In genomic region chr2:126673317-126674242, GRCm38 (mm10) we compare ENCODE assay signal across 8 mouse cellular contexts. TPM values are rescaled to one million over a fixed set of nuclear protein-coding genes. Genes with fewer than 3 reads are reported as not detected.
DNase-seq lines count a peak whose midpoint lies in the region; ATAC-seq and TF ChIP-seq lines count a peak whose summit lies in the region.

No protein-coding gene starts in this region.

- TF ChIP-seq CTCF in embryonic fibroblast, embryonic 13.5 days (IDR thresholded peaks at IDR 0.05; ENCODE audit: borderline replicate concordance, insufficient read depth, low read length), result no peak

- peak overlapping the region; percentile 97 for H3K4me3 ChIP-seq in heart, embryonic 10.5 days
- H3K4me3 ChIP-seq in embryonic fibroblast, embryonic 13.5 days (ENCODE audit: insufficient read depth, low read length), result peak overlapping the region; percentile 84
- H3K4me3 ChIP-seq in limb, embryonic 14.5 days (replicated peaks; ENCODE audit: low read length), result peak overlapping the region; percentile 93
- H3K4me3 ChIP-seq in stomach, embryonic 15.5 days (replicated peaks), result peak overlapping the region; percentile 93

- TF ChIP-seq POLR2A in embryonic fibroblast, embryonic 13.5 days (IDR thresholded peaks at IDR 0.05; ENCODE audit: low read depth, low read length), result peak; percentile 33; the same call in 1 of the 2 replicates
- no peak for TF ChIP-seq POLR2A in limb, embryonic 14.5 days (IDR thresholded peaks at IDR 0.05; ENCODE audit: borderline replicate concordance, extremely low read depth, insufficient read depth, insufficient read length)

- no peaks in the 10 kb centered on the region for H3K27me3 ChIP-seq in heart, embryonic 10.5 days (ENCODE audit: insufficient read depth, poor library complexity, severe bottlenecking)
- H3K27me3 ChIP-seq in limb, embryonic 14.5 days (ENCODE audit: control insufficient read depth, insufficient read depth, low read length), result no peaks in the 10 kb centered on the region
- no peaks in the 10 kb centered on the region for H3K27me3 ChIP-seq in stomach, embryonic 15.5 days (replicated peaks)

- WGBS in heart, embryonic 10.5 days, result 69% methylated on average over 13 of the region's 13 CpGs
- WGBS in limb, embryonic 14.5 days, result 56% methylated on average over 13 of the region's 13 CpGs
- 57% methylated on average over 13 of the region's 13 CpGs for WGBS in stomach, embryonic 15.5 days

- H3K27ac ChIP-seq in heart, embryonic 10.5 days, result peak overlapping the region; percentile 100; the same call in 1 of the 2 replicates
- H3K27ac ChIP-seq in embryonic fibroblast, embryonic 13.5 days (ENCODE audit: insufficient read depth, low read length), result peak overlapping the region; percentile 84; the same call in 1 of the 2 replicates
- peak overlapping the region; percentile 100 for H3K27ac ChIP-seq in limb, embryonic 14.5 days (replicated peaks; ENCODE audit: low read depth, low read length)
- H3K27ac ChIP-seq in stomach, embryonic 15.5 days, result no peak overlapping the region

- H3K4me1 ChIP-seq in heart, embryonic 10.5 days, result peaks cover 9% of the 10 kb centered on the region; the same call in 1 of the 2 replicates
- H3K4me1 ChIP-seq in embryonic fibroblast, embryonic 13.5 days (ENCODE audit: control insufficient read depth, insufficient read depth, low read length), result peaks cover 6% of the 10 kb centered on the region
- peaks cover 23% of the 10 kb centered on the region; the same call in 1 of the 2 replicates for H3K4me1 ChIP-seq in limb, embryonic 14.5 days (ENCODE audit: control insufficient read depth, insufficient read depth, low read length)
- peaks cover 9% of the 10 kb centered on the region; the same call in 1 of the 2 replicates for H3K4me1 ChIP-seq in stomach, embryonic 15.5 days

- H3K9ac ChIP-seq in limb, embryonic 14.5 days (ENCODE audit: low read depth, low read length, severe bottlenecking), result peak overlapping the region; percentile 99
- H3K9ac ChIP-seq in stomach, embryonic 15.5 days, result peak overlapping the region; percentile 95; the same call in 1 of the 2 replicates

- H3K36me3 ChIP-seq in heart, embryonic 10.5 days, result peaks cover 12% of the 10 kb centered on the region; the same call in 1 of the 2 replicates
- H3K36me3 ChIP-seq in limb, embryonic 14.5 days (ENCODE audit: control insufficient read depth, insufficient read depth, low read length), result no peaks in the 10 kb centered on the region
- H3K36me3 ChIP-seq in stomach, embryonic 15.5 days, result no peaks in the 10 kb centered on the region

- H3K4me2 ChIP-seq in limb, embryonic 14.5 days (replicated peaks; ENCODE audit: low read depth, low read length, severe bottlenecking), result peak overlapping the region; percentile 57
- H3K4me2 ChIP-seq in stomach, embryonic 15.5 days, result peak overlapping the region; percentile 61

- no peak for ATAC-seq in limb, embryonic 14.5 days (ENCODE audit: low FRiP score, low read depth)
- no peak for ATAC-seq in stomach, embryonic 15.5 days (ENCODE audit: insufficient read depth, low FRiP score, low read depth)

- DNase-seq in heart, embryonic 10.5 days (ENCODE audit: low spot score), result no peak
- DNase-seq in heart, adult 18-20 months, result no peak
- DNase-seq in CD4-positive helper T cell, adult 2 months (ENCODE audit: low read depth, low spot score), result peak; percentile 72
- no peak for DNase-seq in limb, embryonic 14.5 days (ENCODE audit: low spot score)
- DNase-seq in adrenal gland, postnatal 4 days (ENCODE audit: low spot score in 2 of 2), result no peak
- DNase-seq in ovary, postnatal 14 days (ENCODE audit: low spot score), result no peak

- no peaks in the 10 kb centered on the region for H3K9me3 ChIP-seq in heart, embryonic 10.5 days
- no peaks in the 10 kb centered on the region for H3K9me3 ChIP-seq in limb, embryonic 14.5 days (ENCODE audit: control insufficient read depth, low read length)
- H3K9me3 ChIP-seq in stomach, embryonic 15.5 days, result no peaks in the 10 kb centered on the region

RNA-seq across cellular contexts. Expression of gene Gabpb1, which starts 2.6 kb away (rescaled TPM):
- 42.3 and 48.6 TPM in 2 replicates for polyA plus RNA-seq in heart, embryonic 10.5 days (2016; fragmentation: Nextera tagmentation; extraction: Ambion mirVana)
- 10 to 100 TPM in 1 of 2 experiments, 1 to 10 TPM in 1; 8.8 to 10.0 TPM for total RNA-seq in heart, adult 18-20 months (2021)
- 37.2 and 44.9 TPM in 2 replicates for polyA plus RNA-seq in embryonic fibroblast, embryonic 13.5 days (2011; ENCODE audit: insufficient read length, low read depth, missing spikeins)
- polyA plus RNA-seq in limb, embryonic 14.5 days (2012; rRNA removed), result 44.6 and 45.3 TPM in 2 replicates
- polyA plus RNA-seq in limb, embryonic 14.5 days (2014; fragmentation: Nextera tagmentation; extraction: Ambion mirVana), result 48.0 and 59.5 TPM in 2 replicates
- polyA plus RNA-seq in stomach, embryonic 15.5 days (2015; fragmentation: Nextera tagmentation; extraction: Ambion mirVana), result 39.9 and 41.1 TPM in 2 replicates
- 10 to 100 TPM; 27.7 to 28.2 TPM for total RNA-seq in adrenal gland, postnatal 4 days (2021)

RNA-seq across cellular contexts. Expression of gene Usp8, which starts 33.5 kb away (rescaled TPM):
- 40.3 and 42.4 TPM in 2 replicates for polyA plus RNA-seq in heart, embryonic 10.5 days (2016; fragmentation: Nextera tagmentation; extraction: Ambion mirVana)
- total RNA-seq in heart, adult 18-20 months (2021), result 10 to 100 TPM; 27.3 to 29.9 TPM
- polyA plus RNA-seq in embryonic fibroblast, embryonic 13.5 days (2011; ENCODE audit: insufficient read length, low read depth, missing spikeins), result 59.9 and 69.7 TPM in 2 replicates
- polyA plus RNA-seq in limb, embryonic 14.5 days (2012; rRNA removed), result 33.4 and 37.0 TPM in 2 replicates
- polyA plus RNA-seq in limb, embryonic 14.5 days (2014; fragmentation: Nextera tagmentation; extraction: Ambion mirVana), result 39.0 and 43.1 TPM in 2 replicates
- polyA plus RNA-seq in stomach, embryonic 15.5 days (2015; fragmentation: Nextera tagmentation; extraction: Ambion mirVana), result 37.7 and 37.9 TPM in 2 replicates
- 10 to 100 TPM; 63.0 to 66.3 TPM for total RNA-seq in adrenal gland, postnatal 4 days (2021)

RNA-seq across cellular contexts. Expression of gene Hdc, which starts 54.5 kb away (rescaled TPM):
- polyA plus RNA-seq in heart, embryonic 10.5 days (2016; fragmentation: Nextera tagmentation; extraction: Ambion mirVana), result 3.5 and 4.1 TPM in 2 replicates
- total RNA-seq in heart, adult 18-20 months (2021), result 1 to 10 TPM; 1.5 to 2.2 TPM
- not detected in 2 replicates for polyA plus RNA-seq in embryonic fibroblast, embryonic 13.5 days (2011; ENCODE audit: insufficient read length, low read depth, missing spikeins)
- polyA plus RNA-seq in limb, embryonic 14.5 days (2012; rRNA removed), result 19.3 and 20.8 TPM in 2 replicates
- polyA plus RNA-seq in limb, embryonic 14.5 days (2014; fragmentation: Nextera tagmentation; extraction: Ambion mirVana), result 30.5 and 40.6 TPM in 2 replicates
- 16.1 and 16.2 TPM in 2 replicates for polyA plus RNA-seq in stomach, embryonic 15.5 days (2015; fragmentation: Nextera tagmentation; extraction: Ambion mirVana)
- total RNA-seq in adrenal gland, postnatal 4 days (2021), result 10 to 100 TPM; 16.8 to 53.9 TPM
